In genomic region chr9:56041372-56042180, GRCm38 (mm10) we compare ENCODE assay signal across 7 mouse cellular contexts. TPM values are rescaled to one million over a fixed set of nuclear protein-coding genes. Genes with fewer than 3 reads are reported as not detected.
A peak's percentile ranks its signal among the peaks of the same experiment; 100 is the strongest.
DNase-seq lines count a peak whose midpoint lies in the region; ATAC-seq lines count a peak whose summit lies in the region.

Gene Rcn2, plus strand, starts transcription at chr9:56041845.

- ATAC-seq in intestine, embryonic 15.5 days: peak; percentile 100

- intact Hi-C loops in gastrocnemius, postnatal 36 days (cut with DNase I): no loop called here
- intact Hi-C loops in left cerebral cortex, postnatal 25 days (cut with DNase I): loop anchor here (5.0 kb wide), 1 partner anchor 104 kb away; the partner anchor contains the start of gene Scaper

- peak within 1 kb of the TSS; percentile 95 for H3K27ac ChIP-seq in intestine, embryonic 15.5 days
- H3K27ac ChIP-seq in midbrain, embryonic 10.5 days (replicated peaks): peak within 1 kb of the TSS; percentile 97

- H3K27me3 ChIP-seq in intestine, embryonic 15.5 days (replicated peaks): no peaks in the 10 kb centered on the region
- H3K27me3 ChIP-seq in midbrain, embryonic 10.5 days (ENCODE audit: low read depth, poor library complexity, severe bottlenecking): no peaks in the 10 kb centered on the region

- peak within 1 kb of the TSS; percentile 63 for H3K4me3 ChIP-seq in intestine, embryonic 15.5 days (replicated peaks)
- H3K4me3 ChIP-seq in midbrain, embryonic 10.5 days: peak within 1 kb of the TSS; percentile 78

- H3K4me2 ChIP-seq in intestine, embryonic 15.5 days (replicated peaks): peak within 1 kb of the TSS; percentile 73

- DNase-seq in adrenal gland, adult 2 months: peak; percentile 98
- DNase-seq in embryo, embryonic 11.5 days (ENCODE audit: low read depth, low spot score): peak; percentile 92
- DNase-seq in gastrocnemius, postnatal 36 days: peak; percentile 91 to 94
- DNase-seq in left cerebral cortex, postnatal 25 days (ENCODE audit: low spot score in 2 of 2): peak; percentile 96
- peak; percentile 96 for DNase-seq in midbrain, embryonic 10.5 days (ENCODE audit: low spot score)
- DNase-seq in right cerebral cortex, postnatal 4 days: peak; percentile 94

- under 1% methylated on average over 49 of the region's 49 CpGs for WGBS in intestine, embryonic 15.5 days
- under 1% methylated on average over 49 of the region's 49 CpGs for WGBS in midbrain, embryonic 10.5 days

- H3K9ac ChIP-seq in intestine, embryonic 15.5 days: peak within 1 kb of the TSS; percentile 96

- H3K4me1 ChIP-seq in intestine, embryonic 15.5 days (replicated peaks): 0 out of 2 replicates have a peak, but pooled peaks cover 6% of the 10 kb centered on the region
- H3K4me1 ChIP-seq in midbrain, embryonic 10.5 days: peaks cover 29% of the 10 kb centered on the region

- no peaks in the 10 kb centered on the region; the same call in 1 of the 2 replicates for H3K36me3 ChIP-seq in intestine, embryonic 15.5 days
- H3K36me3 ChIP-seq in midbrain, embryonic 10.5 days: peaks cover 31% of the 10 kb centered on the region

- H3K9me3 ChIP-seq in intestine, embryonic 15.5 days: no peaks in the 10 kb centered on the region
- H3K9me3 ChIP-seq in midbrain, embryonic 10.5 days (replicated peaks): no peaks in the 10 kb centered on the region

RNA-seq across cellular contexts. Expression of gene Rcn2, which starts in this region (rescaled TPM):
- total RNA-seq in adrenal gland, adult 2 months (2021): 10 to 100 TPM; 26.0 to 47.8 TPM
- 129 and 145 TPM in 2 replicates for polyA plus RNA-seq in adrenal gland, adult 2 months (2012; rRNA removed)
- total RNA-seq in gastrocnemius, postnatal 36 days (2021): 10 to 100 TPM; 20.4 to 22.0 TPM
- 149 and 178 TPM in 2 replicates for polyA plus RNA-seq in intestine, embryonic 15.5 days (2015; fragmentation: Nextera tagmentation; extraction: Ambion mirVana)
- total RNA-seq in left cerebral cortex, postnatal 25 days (2021): 100 to 1,000 TPM; 109 to 112 TPM
- polyA plus RNA-seq in midbrain, embryonic 10.5 days (2016; fragmentation: Nextera tagmentation; extraction: Ambion mirVana): 313 and 357 TPM in 2 replicates

Comparison
In these comparisons a context has a peak if more than half of its experiments do, and no peak if none do; other contexts are left out.
1. Peak in every context shown above with its lines: DNase-seq, ATAC-seq, H3K4me3 ChIP-seq and H3K27ac ChIP-seq.